Mouse (Mus musculus): Measurements from ENCODE around the gene Glce. TPM values are rescaled to one million over a fixed set of nuclear protein-coding genes. Genes with fewer than 3 reads are reported as not detected.

Gene Glce
- 25.1 and 32.6 TPM in 2 replicates for polyA plus RNA-seq (2014; fragmentation: Nextera tagmentation; extraction: Ambion mirVana)

- Histone ChIP-seq H3K27ac (ENCODE audit: low read depth, low read length) (peak within 1 kb of the TSS; percentile 95), H3K4me3 (ENCODE audit: low read depth, low read length) (peak within 1 kb of the TSS; percentile 79), H3K27me3 (ENCODE audit: control insufficient read depth, insufficient read depth, low read length) (no peaks in the 10 kb centered on the region), H3K9ac (replicated peaks; ENCODE audit: low read depth, low read length) (peak within 1 kb of the TSS; percentile 86), H3K4me2 (ENCODE audit: low read depth, low read length) (peak within 1 kb of the TSS; percentile 83), H3K36me3 (ENCODE audit: control insufficient read depth, insufficient read depth, low read length) (no peaks in the 10 kb centered on the region), H3K4me1 (ENCODE audit: control insufficient read depth, insufficient read depth, low read length) (peaks cover 12% of the 10 kb centered on the region; the same call in 1 of the 2 replicates), H3K9me3 (ENCODE audit: control insufficient read depth, low read length) (no peaks in the 10 kb centered on the region)
- WGBS, result under 1% methylated on average over 51 of the region's 51 CpGs
- peak; percentile 99 for ATAC-seq (ENCODE audit: low read depth)
Observed at GRCm38 (mm10) chr9:62122508-62123215, at the start of gene Glce. Gene Glce (minus strand): TSS chr9:62122655.

- no peaks in the 10 kb centered on the region for H3K36me3 ChIP-seq (ENCODE audit: control insufficient read depth, insufficient read depth, low read length)
- 80% methylated on average over 3 of the region's 3 CpGs for WGBS
- no peaks in the 10 kb centered on the region for H3K4me1 ChIP-seq (ENCODE audit: control insufficient read depth, insufficient read depth, low read length)
- H3K27me3 ChIP-seq (ENCODE audit: control insufficient read depth, insufficient read depth, low read length), result no peaks in the 10 kb centered on the region
- no peak for ATAC-seq (ENCODE audit: low read depth)
- no peak overlapping the region for H3K9ac ChIP-seq (replicated peaks; ENCODE audit: low read depth, low read length)
- no peak overlapping the region for H3K27ac ChIP-seq (ENCODE audit: low read depth, low read length)
- H3K4me2 ChIP-seq (ENCODE audit: low read depth, low read length), result no peak overlapping the region
- H3K9me3 ChIP-seq (ENCODE audit: control insufficient read depth, low read length), result no peaks in the 10 kb centered on the region
- no peak overlapping the region for H3K4me3 ChIP-seq (ENCODE audit: low read depth, low read length)
Observed at GRCm38 (mm10) chr9:62172239-62172638, 49.8 kb upstream of the Glce start.

GRCm38 (mm10) chr9:62170921-62171320 lies 48.5 kb upstream of the Glce start:
- Histone ChIP-seq H3K4me3 (ENCODE audit: low read depth, low read length) (no peak overlapping the region), H3K36me3 (ENCODE audit: control insufficient read depth, insufficient read depth, low read length) (no peaks in the 10 kb centered on the region), H3K9ac (replicated peaks; ENCODE audit: low read depth, low read length) (no peak overlapping the region), H3K4me2 (ENCODE audit: low read depth, low read length) (no peak overlapping the region), H3K4me1 (ENCODE audit: control insufficient read depth, insufficient read depth, low read length) (no peaks in the 10 kb centered on the region), H3K9me3 (ENCODE audit: control insufficient read depth, low read length) (no peaks in the 10 kb centered on the region), H3K27me3 (ENCODE audit: control insufficient read depth, insufficient read depth, low read length) (no peaks in the 10 kb centered on the region), H3K27ac (ENCODE audit: low read depth, low read length) (no peak overlapping the region)
- 98% methylated on average over 2 of the region's 2 CpGs for WGBS
- no peak for ATAC-seq (ENCODE audit: low read depth)

GRCm38 (mm10) chr9:62166621-62167020 lies 44.2 kb upstream of the Glce start:
- ATAC-seq (ENCODE audit: low read depth), result no peak
- no peaks in the 10 kb centered on the region for H3K36me3 ChIP-seq (ENCODE audit: control insufficient read depth, insufficient read depth, low read length)
- no peak overlapping the region for H3K4me2 ChIP-seq (ENCODE audit: low read depth, low read length)
- no peaks in the 10 kb centered on the region for H3K9me3 ChIP-seq (ENCODE audit: control insufficient read depth, low read length)
- H3K9ac ChIP-seq (replicated peaks; ENCODE audit: low read depth, low read length), result no peak overlapping the region
- no peaks in the 10 kb centered on the region for H3K27me3 ChIP-seq (ENCODE audit: control insufficient read depth, insufficient read depth, low read length)
- no peaks in the 10 kb centered on the region for H3K4me1 ChIP-seq (ENCODE audit: control insufficient read depth, insufficient read depth, low read length)
- no peak overlapping the region for H3K27ac ChIP-seq (ENCODE audit: low read depth, low read length)
- WGBS, result 50% methylated on average over 5 of the region's 5 CpGs
- H3K4me3 ChIP-seq (ENCODE audit: low read depth, low read length), result no peak overlapping the region

- H3K4me1 ChIP-seq (ENCODE audit: control insufficient read depth, insufficient read depth, low read length), result no peaks in the 10 kb centered on the region
- WGBS, result 23% methylated on average over 4 of the region's 4 CpGs
- ATAC-seq (ENCODE audit: low read depth), result no peak
- no peak overlapping the region for H3K27ac ChIP-seq (ENCODE audit: low read depth, low read length)
- H3K4me3 ChIP-seq (ENCODE audit: low read depth, low read length), result no peak overlapping the region
- no peak overlapping the region for H3K4me2 ChIP-seq (ENCODE audit: low read depth, low read length)
- H3K9me3 ChIP-seq (ENCODE audit: control insufficient read depth, low read length), result no peaks in the 10 kb centered on the region
- no peak overlapping the region for H3K9ac ChIP-seq (replicated peaks; ENCODE audit: low read depth, low read length)
- H3K27me3 ChIP-seq (ENCODE audit: control insufficient read depth, insufficient read depth, low read length), result no peaks in the 10 kb centered on the region
- H3K36me3 ChIP-seq (ENCODE audit: control insufficient read depth, insufficient read depth, low read length), result no peaks in the 10 kb centered on the region
Observed at GRCm38 (mm10) chr9:62166186-62166585, 43.7 kb upstream of the Glce start.

- Histone ChIP-seq H3K27ac (ENCODE audit: low read depth, low read length) (no peak overlapping the region), H3K4me1 (ENCODE audit: control insufficient read depth, insufficient read depth, low read length) (no peaks in the 10 kb centered on the region), H3K4me2 (ENCODE audit: low read depth, low read length) (no peak overlapping the region), H3K27me3 (ENCODE audit: control insufficient read depth, insufficient read depth, low read length) (no peaks in the 10 kb centered on the region), H3K9me3 (ENCODE audit: control insufficient read depth, low read length) (no peaks in the 10 kb centered on the region), H3K4me3 (ENCODE audit: low read depth, low read length) (no peak overlapping the region), H3K36me3 (ENCODE audit: control insufficient read depth, insufficient read depth, low read length) (no peaks in the 10 kb centered on the region), H3K9ac (replicated peaks; ENCODE audit: low read depth, low read length) (no peak overlapping the region)
- ATAC-seq (ENCODE audit: low read depth), result no peak
- WGBS, result 31% methylated on average over 4 of the region's 4 CpGs
Observed at GRCm38 (mm10) chr9:62162889-62163291, 40.4 kb upstream of the Glce start.

GRCm38 (mm10) chr9:62160788-62161187 lies 38.3 kb upstream of the Glce start:
- WGBS, result 85% methylated on average over 6 of the region's 6 CpGs
- no peaks in the 10 kb centered on the region for H3K36me3 ChIP-seq (ENCODE audit: control insufficient read depth, insufficient read depth, low read length)

GRCm38 (mm10) chr9:62158746-62159145 lies 36.3 kb upstream of the Glce start:
- Histone ChIP-seq H3K36me3 (ENCODE audit: control insufficient read depth, insufficient read depth, low read length) (no peaks in the 10 kb centered on the region), H3K4me3 (ENCODE audit: low read depth, low read length) (no peak overlapping the region), H3K4me2 (ENCODE audit: low read depth, low read length) (no peak overlapping the region), H3K9ac (replicated peaks; ENCODE audit: low read depth, low read length) (no peak overlapping the region), H3K4me1 (ENCODE audit: control insufficient read depth, insufficient read depth, low read length) (peaks cover 14% of the 10 kb centered on the region; the same call in 1 of the 2 replicates), H3K27ac (ENCODE audit: low read depth, low read length) (no peak overlapping the region), H3K9me3 (ENCODE audit: control insufficient read depth, low read length) (no peaks in the 10 kb centered on the region), H3K27me3 (ENCODE audit: control insufficient read depth, insufficient read depth, low read length) (no peaks in the 10 kb centered on the region)
- ATAC-seq (ENCODE audit: low read depth), result no peak
- 76% methylated on average over 4 of the region's 4 CpGs for WGBS

More at GRCm38 (mm10) chr9:62160788-62161187, 38.3 kb upstream of the Glce start:
- Histone ChIP-seq H3K27me3 (ENCODE audit: control insufficient read depth, insufficient read depth, low read length) (no peaks in the 10 kb centered on the region), H3K4me1 (ENCODE audit: control insufficient read depth, insufficient read depth, low read length) (no peaks in the 10 kb centered on the region; the same call in 1 of the 2 replicates), H3K9ac (replicated peaks; ENCODE audit: low read depth, low read length) (no peak overlapping the region), H3K9me3 (ENCODE audit: control insufficient read depth, low read length) (no peaks in the 10 kb centered on the region), H3K27ac (ENCODE audit: low read depth, low read length) (no peak overlapping the region), H3K4me2 (ENCODE audit: low read depth, low read length) (no peak overlapping the region), H3K4me3 (ENCODE audit: low read depth, low read length) (no peak overlapping the region)
- no peak for ATAC-seq (ENCODE audit: low read depth)

- no peak overlapping the region for H3K27ac ChIP-seq (ENCODE audit: low read depth, low read length)
- H3K4me3 ChIP-seq (ENCODE audit: low read depth, low read length), result no peak overlapping the region
- no peaks in the 10 kb centered on the region for H3K27me3 ChIP-seq (ENCODE audit: control insufficient read depth, insufficient read depth, low read length)
- WGBS, result 24% methylated on average over 4 of the region's 4 CpGs
- no peak for ATAC-seq (ENCODE audit: low read depth)
- no peak overlapping the region for H3K9ac ChIP-seq (replicated peaks; ENCODE audit: low read depth, low read length)
- H3K4me1 ChIP-seq (ENCODE audit: control insufficient read depth, insufficient read depth, low read length), result peaks cover 14% of the 10 kb centered on the region; the same call in 1 of the 2 replicates
- H3K9me3 ChIP-seq (ENCODE audit: control insufficient read depth, low read length), result no peaks in the 10 kb centered on the region
- no peaks in the 10 kb centered on the region for H3K36me3 ChIP-seq (ENCODE audit: control insufficient read depth, insufficient read depth, low read length)
- no peak overlapping the region for H3K4me2 ChIP-seq (ENCODE audit: low read depth, low read length)
Observed at GRCm38 (mm10) chr9:62155821-62156220, 33.4 kb upstream of the Glce start.

Measured in neural tube, embryonic 14.5 days (tissue).